Mouse (Mus musculus) ES-E14 (cell line): ENCODE results near the gene Wfdc15b. TPM values are rescaled to one million over a fixed set of nuclear protein-coding genes. Genes with fewer than 3 reads are reported as not detected.
A peak's percentile ranks its signal among the peaks of the same experiment; 100 is the strongest.

Experiments used
- DNase-seq: peaks from one replicate; pipeline ENCODE4 v3.0.0-alpha.2; 2013; ENCODE audit warnings: low read depth, low spot score
- H3K27ac ChIP-seq: 2 replicates; pipeline ENCODE4 v1.5.1; 2012; ENCODE audit warnings: low read depth, mild to moderate bottlenecking, low read length, moderate library complexity, mixed read lengths; ENCODE audit not compliant: poor library complexity, insufficient read depth, severe bottlenecking
- H3K36me3 ChIP-seq: 2 replicates; pipeline ENCODE4 v1.6.1; 2012; ENCODE audit warnings: mild to moderate bottlenecking, low read length, moderate library complexity, mixed read lengths; ENCODE audit not compliant: control insufficient read depth, poor library complexity, insufficient read depth, severe bottlenecking
- H3K4me1 ChIP-seq, 2 experiments: fragments of 150-350 bp in 1 of 2; sonication (generic) in 1 of 2; 2 replicates each; pipeline ENCODE4 v1.6.1; 2012; ENCODE audit warnings: low read length in 2 of 2, mild to moderate bottlenecking in 1 of 2, mixed read lengths in 1 of 2; ENCODE audit not compliant: control insufficient read depth in 2 of 2, insufficient read depth in 2 of 2, poor library complexity in 1 of 2
- H3K4me3 ChIP-seq, 2 experiments: fragments of 150-350 bp in 1 of 2; sonication (generic) in 1 of 2; 2 replicates each; pipeline ENCODE4 v1.5.1; 2012; ENCODE audit warnings: low read length in 2 of 2, low read depth in 1 of 2, mild to moderate bottlenecking in 1 of 2, mixed read lengths in 1 of 2; ENCODE audit not compliant: insufficient read depth in 1 of 2, poor library complexity in 1 of 2, severe bottlenecking in 1 of 2
- H3K9ac ChIP-seq: 2 replicates; pipeline ENCODE4 v1.6.1; 2012; ENCODE audit warnings: low read depth, mild to moderate bottlenecking, low read length, mixed read lengths; ENCODE audit not compliant: poor library complexity, insufficient read depth, severe bottlenecking
- H3K9me3 ChIP-seq: fragments of 150-350 bp; sonication (generic); 2 replicates; pipeline ENCODE4 v1.6.1; 2012; ENCODE audit warnings: low read depth, mild to moderate bottlenecking, low read length; ENCODE audit not compliant: control insufficient read depth, insufficient read depth
- CHD2 ChIP-seq: IDR thresholded peaks from 2 replicates; pipeline ENCODE4 v1.6.1; 2014; ENCODE audit warnings: mild to moderate bottlenecking, low read depth, low read length, inconsistent platforms
- HCFC1 ChIP-seq: IDR thresholded peaks from 2 replicates; pipeline ENCODE4 v1.6.1; 2012; ENCODE audit warnings: low read length, inconsistent platforms, borderline replicate concordance; ENCODE audit not compliant: insufficient read depth
- MAFK ChIP-seq: IDR thresholded peaks from 2 replicates; pipeline ENCODE4 v1.6.1; 2014; ENCODE audit warnings: mild to moderate bottlenecking, low read depth, low read length, inconsistent platforms; ENCODE audit not compliant: insufficient read depth
- ZC3H11A ChIP-seq: IDR thresholded peaks from 2 replicates; pipeline ENCODE4 v1.6.1; 2012; ENCODE audit warnings: low read depth, mild to moderate bottlenecking, inconsistent platforms, low read length, borderline replicate concordance
- ZNF384 ChIP-seq: IDR thresholded peaks from 2 replicates; pipeline ENCODE4 v1.6.1; 2012; ENCODE audit warnings: low read depth, low read length, inconsistent platforms
- in situ Hi-C, 2 experiments: fragments of 600-800 bp; cut with MboI; formaldehyde crosslinking; loops; one replicate each; pipeline ENCODE4 v1.15.1; 2025; ENCODE audit warnings: low sequenced_read_pairs in 2 of 2, inconsistent platforms in 1 of 2; ENCODE audit not compliant: unreplicated experiment in 2 of 2
- total RNA-seq: library from RNA; depleted of rRNA; stranded (reverse); fragments of 300-350 nt; gene quantifications from 2 replicates; pipeline ENCODE4 v1.2.3, GENCODE M21; 2012

The Wfdc15b gene
- total RNA-seq, 1 experiment, result not detected

- Histone ChIP-seq H3K27ac (no peak within 1 kb of the TSS), H3K4me1 (peaks cover 0 to 5% of the 10 kb centered on the region in 2 experiments; a peak in 1 of 4 replicates), H3K4me3 (no peak within 1 kb of the TSS), H3K9ac (no peak within 1 kb of the TSS), H3K36me3 (no peaks in the 10 kb centered on the region), H3K9me3 (no peaks in the 10 kb centered on the region)
- no peak for DNase-seq
- in situ Hi-C loops, result no loop called here
- TF ChIP-seq CHD2 (no peak), ZC3H11A (no peak), ZNF384 (no peak), HCFC1 (no peak), MAFK (no peak)
Measured at GRCm38 (mm10) chr2:164182692-164183255, 38.7 kb downstream of the Wfdc15b start, which contains the start of gene Wfdc5. Gene Wfdc5, minus strand, starts transcription at chr2:164182742.

GRCm38 (mm10) chr2:164180770-164181169 is 40.7 kb downstream of the Wfdc15b start:
- H3K9me3 ChIP-seq, result no peaks in the 10 kb centered on the region
- no peak overlapping the region for H3K27ac ChIP-seq
- H3K9ac ChIP-seq, result no peak overlapping the region
- H3K4me3 ChIP-seq, result no peak overlapping the region
- no peak for TF ChIP-seq HCFC1
- no peak for TF ChIP-seq MAFK
- no peak for TF ChIP-seq ZC3H11A
- no peak for TF ChIP-seq CHD2
- TF ChIP-seq ZNF384, result no peak
- in situ Hi-C loops, result no loop called here
- H3K36me3 ChIP-seq, result no peaks in the 10 kb centered on the region
- H3K4me1 ChIP-seq, result peaks cover 0 to 5% of the 10 kb centered on the region in 2 experiments; a peak in 1 of 4 replicates
- DNase-seq, result no peak

- H3K4me1 ChIP-seq, result peaks cover 0 to 5% of the 10 kb centered on the region in 2 experiments; a peak in 1 of 4 replicates
- H3K9ac ChIP-seq, result no peak overlapping the region
- H3K9me3 ChIP-seq, result no peaks in the 10 kb centered on the region
- H3K36me3 ChIP-seq, result no peaks in the 10 kb centered on the region
- H3K27ac ChIP-seq, result no peak overlapping the region
- no peak overlapping the region for H3K4me3 ChIP-seq
- in situ Hi-C loops, result no loop called here
- TF ChIP-seq HCFC1 (no peak), ZNF384 (no peak), CHD2 (no peak), MAFK (no peak)
- peak; percentile 19 for DNase-seq
Measured at GRCm38 (mm10) chr2:164180124-164180523, 41.3 kb downstream of the Wfdc15b start.

GRCm38 (mm10) chr2:164177831-164178230 is 43.6 kb downstream of the Wfdc15b start:
- no peaks in the 10 kb centered on the region for H3K36me3 ChIP-seq
- no peak for TF ChIP-seq ZC3H11A
- no peak for TF ChIP-seq MAFK
- no peak for TF ChIP-seq HCFC1
- TF ChIP-seq CHD2, result no peak
- H3K9ac ChIP-seq, result no peak overlapping the region
- H3K27ac ChIP-seq, result no peak overlapping the region
- in situ Hi-C loops, result no loop called here
- no peaks in the 10 kb centered on the region for H3K9me3 ChIP-seq
- DNase-seq, result no peak
- H3K4me1 ChIP-seq, result no peaks in the 10 kb centered on the region
- no peak overlapping the region for H3K4me3 ChIP-seq

- Histone ChIP-seq H3K36me3 (no peaks in the 10 kb centered on the region), H3K4me1 (no peaks in the 10 kb centered on the region), H3K4me3 (no peak overlapping the region), H3K9me3 (no peaks in the 10 kb centered on the region), H3K9ac (no peak overlapping the region), H3K27ac (no peak overlapping the region)
- in situ Hi-C loops, result no loop called here
- TF ChIP-seq ZNF384, result no peak
- TF ChIP-seq ZC3H11A, result no peak
- no peak for TF ChIP-seq CHD2
- no peak for TF ChIP-seq HCFC1
- no peak for TF ChIP-seq MAFK
- DNase-seq, result no peak
Measured at GRCm38 (mm10) chr2:164175850-164176249, 45.6 kb downstream of the Wfdc15b start.
